Mouse (Mus musculus): ENCODE measurements around the gene S100a14. TPM values are rescaled to one million over a fixed set of nuclear protein-coding genes. Genes with fewer than 3 reads are reported as not detected.
A peak's percentile ranks its signal among the peaks of the same experiment; 100 is the strongest.

The S100a14 gene
- polyA plus RNA-seq, 1 experiment from 2014 or later: not detected

DNA sequence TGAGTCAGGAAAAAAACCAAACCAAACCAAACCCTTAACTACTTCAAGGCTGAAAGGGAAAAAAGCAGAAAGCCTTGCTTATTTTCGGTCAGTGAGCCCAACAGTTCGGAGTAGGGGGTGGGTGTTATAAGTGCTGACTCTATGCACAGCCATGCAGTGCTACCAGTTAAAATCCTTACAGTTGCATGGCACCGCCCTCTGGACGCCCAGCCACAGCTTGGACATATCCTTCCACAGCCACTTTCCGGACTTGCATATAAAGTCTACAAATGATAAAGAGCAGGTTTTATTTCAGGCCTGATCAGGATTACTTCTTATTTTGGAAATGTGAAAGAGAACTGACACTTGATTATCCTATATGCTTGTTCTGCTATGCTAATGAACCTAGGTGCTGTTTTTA, 21.4 kb upstream of the S100a14 start:
- Histone ChIP-seq H3K4me2 (replicated peaks) (no peak overlapping the region), H3K36me3 (replicated peaks; ENCODE audit: control insufficient read depth, insufficient read depth) (peaks cover 73% of the 10 kb centered on the region), H3K4me1 (replicated peaks; ENCODE audit: control insufficient read depth, insufficient read depth, low read length) (peaks cover 21% of the 10 kb centered on the region), H3K4me3 (replicated peaks; ENCODE audit: low read length) (no peak overlapping the region), H3K9ac (no peak overlapping the region), H3K27ac (no peak overlapping the region), H3K27me3 (ENCODE audit: control insufficient read depth, insufficient read depth, low read length) (no peaks in the 10 kb centered on the region), H3K9me3 (ENCODE audit: control insufficient read depth, low read length) (no peaks in the 10 kb centered on the region)
- ATAC-seq (ENCODE audit: low FRiP score): no peak
- WGBS: 97% methylated on average over 5 of the region's 5 CpGs
- no peak for DNase-seq (ENCODE audit: low spot score)

GRCm38 (mm10) chr3:90506362-90506761, 20.3 kb upstream of the S100a14 start:
- Histone ChIP-seq H3K36me3 (replicated peaks; ENCODE audit: control insufficient read depth, insufficient read depth) (peaks cover 64% of the 10 kb centered on the region), H3K9me3 (ENCODE audit: control insufficient read depth, low read length) (no peaks in the 10 kb centered on the region), H3K4me1 (replicated peaks; ENCODE audit: control insufficient read depth, insufficient read depth, low read length) (peaks cover 21% of the 10 kb centered on the region), H3K27ac (no peak overlapping the region), H3K4me3 (replicated peaks; ENCODE audit: low read length) (no peak overlapping the region), H3K27me3 (ENCODE audit: control insufficient read depth, insufficient read depth, low read length) (no peaks in the 10 kb centered on the region), H3K9ac (no peak overlapping the region), H3K4me2 (replicated peaks) (no peak overlapping the region)
- ATAC-seq (ENCODE audit: low FRiP score) (no peak), DNase-seq (ENCODE audit: low spot score) (no peak)
- WGBS: 93% methylated on average over 3 of the region's 3 CpGs

- Histone ChIP-seq H3K27ac (peak overlapping the region; percentile 93), H3K27me3 (ENCODE audit: control insufficient read depth, insufficient read depth, low read length) (peaks cover 9% of the 10 kb centered on the region; the same call in 1 of the 2 replicates), H3K9me3 (ENCODE audit: control insufficient read depth, low read length) (no peaks in the 10 kb centered on the region), H3K9ac (peak overlapping the region; percentile 91), H3K4me2 (replicated peaks) (peak overlapping the region; percentile 88), H3K36me3 (replicated peaks; ENCODE audit: control insufficient read depth, insufficient read depth) (peaks cover 43% of the 10 kb centered on the region), H3K4me3 (replicated peaks; ENCODE audit: low read length) (peak overlapping the region; percentile 90), H3K4me1 (replicated peaks; ENCODE audit: control insufficient read depth, insufficient read depth, low read length) (peaks cover 21% of the 10 kb centered on the region)
- 3% methylated on average over 20 of the region's 20 CpGs for WGBS
- DNase-seq (ENCODE audit: low spot score): no peak
- ATAC-seq (ENCODE audit: low FRiP score): no peak; the same call in 1 of the 2 replicates
These were observed 18.2 kb upstream of the S100a14 start for GRCm38 (mm10) chr3:90508287-90508949.

DNA sequence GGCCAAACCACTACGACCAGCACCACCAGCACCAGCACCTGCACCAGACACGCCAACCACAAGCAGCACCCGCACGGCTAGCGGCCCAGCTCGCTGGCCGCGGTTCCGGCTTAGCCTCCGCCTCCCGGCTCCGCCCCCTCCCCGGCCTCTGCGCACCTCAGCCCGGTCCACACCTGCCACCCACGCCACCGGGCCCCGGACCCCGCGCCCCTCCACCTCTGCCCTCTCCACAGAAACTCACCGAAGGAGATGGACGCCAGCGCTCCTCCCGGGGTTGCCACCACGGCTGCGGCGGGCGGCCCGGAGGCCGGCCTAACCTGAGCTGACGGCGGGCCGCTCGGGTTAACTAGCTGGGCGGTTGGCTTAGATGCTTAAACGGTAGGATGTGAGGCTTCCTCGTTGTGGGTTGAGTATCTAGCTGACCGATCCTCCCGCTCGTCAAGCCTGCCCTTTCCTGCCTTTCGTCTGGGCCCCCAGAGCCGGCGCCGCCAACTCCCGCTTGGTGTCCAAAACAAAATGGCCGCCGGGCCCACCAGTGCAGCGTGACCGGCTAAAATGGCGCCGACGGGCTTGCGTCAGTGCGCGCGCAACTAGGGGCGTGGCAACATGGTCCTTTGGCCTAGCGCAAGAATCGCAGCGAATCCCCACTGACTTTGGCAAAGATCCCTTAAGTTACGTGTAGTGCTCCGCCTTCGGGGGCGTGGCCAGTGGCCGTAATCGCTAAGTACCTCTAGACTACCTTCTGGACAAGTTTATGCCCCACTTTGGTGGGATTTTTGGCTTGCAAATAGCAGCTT, 17.5 kb upstream of the S100a14 start, which contains the start of gene Chtop:
Gene Chtop, minus strand, starts transcription at position 549 of the 797 bp plus-strand sequence.
- H3K27ac ChIP-seq: peak within 1 kb of the TSS; percentile 93
- WGBS: under 1% methylated on average over 66 of the region's 66 CpGs
- no peaks in the 10 kb centered on the region for H3K9me3 ChIP-seq (ENCODE audit: control insufficient read depth, low read length)
- H3K36me3 ChIP-seq (replicated peaks; ENCODE audit: control insufficient read depth, insufficient read depth): peaks cover 36% of the 10 kb centered on the region
- H3K4me1 ChIP-seq (replicated peaks; ENCODE audit: control insufficient read depth, insufficient read depth, low read length): peaks cover 20% of the 10 kb centered on the region
- ATAC-seq (ENCODE audit: low FRiP score): peak; percentile 93
- H3K27me3 ChIP-seq (ENCODE audit: control insufficient read depth, insufficient read depth, low read length): peaks cover 16% of the 10 kb centered on the region
- peak within 1 kb of the TSS; percentile 91 for H3K9ac ChIP-seq
- H3K4me2 ChIP-seq (replicated peaks): peak within 1 kb of the TSS; percentile 88
- DNase-seq (ENCODE audit: low spot score): peak; percentile 100
- H3K4me3 ChIP-seq (replicated peaks; ENCODE audit: low read length): peak within 1 kb of the TSS; percentile 90

DNA sequence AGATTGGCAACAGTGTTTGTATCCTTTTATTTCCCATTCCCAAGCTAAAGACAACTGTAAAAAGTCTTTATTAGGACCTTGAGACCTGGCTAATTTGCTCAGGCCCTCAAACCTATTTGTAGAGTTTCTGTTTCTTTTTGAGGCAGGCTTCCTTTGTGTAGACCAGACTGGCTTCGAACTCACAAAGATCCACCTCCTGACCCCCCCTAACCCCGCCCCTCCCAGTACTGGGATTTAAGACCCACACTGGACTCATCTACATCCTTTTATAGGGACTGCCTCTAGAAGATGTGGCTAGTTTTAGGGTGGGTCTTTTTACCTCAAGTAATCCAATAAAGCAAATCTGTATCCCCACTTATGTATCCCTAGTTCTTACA, 16.9 kb upstream of the S100a14 start:
- H3K4me3 ChIP-seq (replicated peaks; ENCODE audit: low read length): peak overlapping the region; percentile 90
- H3K9ac ChIP-seq: no peak overlapping the region
- H3K27ac ChIP-seq: peak overlapping the region; percentile 30; the same call in 1 of the 2 replicates
- peaks cover 22% of the 10 kb centered on the region for H3K27me3 ChIP-seq (ENCODE audit: control insufficient read depth, insufficient read depth, low read length)
- no peak for DNase-seq (ENCODE audit: low spot score)
- peak overlapping the region; percentile 88 for H3K4me2 ChIP-seq (replicated peaks)
- H3K36me3 ChIP-seq (replicated peaks; ENCODE audit: control insufficient read depth, insufficient read depth): peaks cover 30% of the 10 kb centered on the region
- peaks cover 21% of the 10 kb centered on the region for H3K4me1 ChIP-seq (replicated peaks; ENCODE audit: control insufficient read depth, insufficient read depth, low read length)
- ATAC-seq (ENCODE audit: low FRiP score): peak; percentile 24; the same call in 1 of the 2 replicates
- H3K9me3 ChIP-seq (ENCODE audit: control insufficient read depth, low read length): no peaks in the 10 kb centered on the region
- 15% methylated on average over 2 of the region's 2 CpGs for WGBS

- no peak overlapping the region for H3K4me2 ChIP-seq (replicated peaks)
- ATAC-seq (ENCODE audit: low FRiP score) (no peak), DNase-seq (ENCODE audit: low spot score) (no peak)
- peaks cover 21% of the 10 kb centered on the region for H3K4me1 ChIP-seq (replicated peaks; ENCODE audit: control insufficient read depth, insufficient read depth, low read length)
- H3K4me3 ChIP-seq (replicated peaks; ENCODE audit: low read length): no peak overlapping the region
- peaks cover 5% of the 10 kb centered on the region for H3K36me3 ChIP-seq (replicated peaks; ENCODE audit: control insufficient read depth, insufficient read depth)
- no peaks in the 10 kb centered on the region for H3K9me3 ChIP-seq (ENCODE audit: control insufficient read depth, low read length)
- H3K9ac ChIP-seq: no peak overlapping the region
- WGBS: 86% methylated on average over 5 of the region's 5 CpGs
- peaks cover 28% of the 10 kb centered on the region for H3K27me3 ChIP-seq (ENCODE audit: control insufficient read depth, insufficient read depth, low read length)
- no peak overlapping the region for H3K27ac ChIP-seq
These were observed 14.4 kb upstream of the S100a14 start for GRCm38 (mm10) chr3:90512276-90512675.

GRCm38 (mm10) chr3:90512948-90513642, 13.6 kb upstream of the S100a14 start:
- no peaks in the 10 kb centered on the region for H3K36me3 ChIP-seq (replicated peaks; ENCODE audit: control insufficient read depth, insufficient read depth)
- H3K9ac ChIP-seq: no peak overlapping the region
- ATAC-seq (ENCODE audit: low FRiP score): no peak
- no peak overlapping the region; the same call in 1 of the 2 replicates for H3K4me2 ChIP-seq (replicated peaks)
- peaks cover 13% of the 10 kb centered on the region for H3K4me1 ChIP-seq (replicated peaks; ENCODE audit: control insufficient read depth, insufficient read depth, low read length)
- H3K4me3 ChIP-seq (replicated peaks; ENCODE audit: low read length): no peak overlapping the region
- H3K9me3 ChIP-seq (ENCODE audit: control insufficient read depth, low read length): no peaks in the 10 kb centered on the region
- 79% methylated on average over 9 of the region's 9 CpGs for WGBS
- peaks cover 28% of the 10 kb centered on the region for H3K27me3 ChIP-seq (ENCODE audit: control insufficient read depth, insufficient read depth, low read length)
- DNase-seq (ENCODE audit: low spot score): no peak
- no peak overlapping the region for H3K27ac ChIP-seq

DNA sequence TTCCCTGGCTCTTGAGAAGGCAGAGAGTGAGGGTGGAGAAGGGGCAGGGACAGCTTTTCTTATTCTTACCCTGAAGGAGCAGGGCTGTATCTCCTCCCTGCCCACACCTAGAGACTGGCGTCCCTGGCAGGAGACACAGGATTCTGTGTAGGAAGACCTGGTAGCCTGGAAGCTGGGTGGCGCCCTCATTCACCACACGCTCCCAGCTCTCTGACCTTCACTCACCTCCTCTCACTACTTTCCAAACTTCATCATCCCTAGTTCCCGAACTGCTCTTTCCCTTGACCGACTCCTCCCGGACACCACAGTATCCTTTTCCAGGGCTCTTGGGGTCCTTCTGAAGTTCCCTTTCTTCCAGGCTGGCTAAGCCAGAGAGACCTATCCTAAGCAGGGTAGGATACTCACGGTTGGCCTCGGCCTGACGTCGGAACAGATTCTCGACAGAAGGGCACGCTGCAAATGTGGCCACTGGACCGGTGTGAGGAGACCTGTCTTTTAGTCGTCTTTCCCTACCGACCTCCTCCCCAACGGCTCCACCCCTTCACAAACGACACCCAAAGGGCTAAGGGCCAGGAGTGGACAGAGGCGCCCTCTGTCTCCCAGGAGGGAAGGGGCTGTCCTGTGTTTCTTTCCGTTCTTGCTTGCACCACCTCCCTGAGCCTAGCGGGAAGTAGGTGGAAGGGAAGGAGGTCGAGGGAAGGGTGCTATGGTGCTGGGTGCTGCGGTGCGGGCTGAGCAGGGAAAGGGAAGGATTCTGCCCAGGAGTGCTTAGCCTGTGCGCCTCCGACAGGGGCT, 12.7 kb upstream of the S100a14 start, which contains the start of the genes S100a1 and S100a13:
Gene S100a1, minus strand, starts transcription at position 597 of the 795 bp plus-strand sequence.
Gene S100a13, plus strand, starts transcription at position 640 of the 795 bp plus-strand sequence.
- Histone ChIP-seq H3K27ac (no peak within 1 kb of the TSS), H3K4me1 (replicated peaks; ENCODE audit: control insufficient read depth, insufficient read depth, low read length) (peaks cover 11% of the 10 kb centered on the region), H3K4me3 (replicated peaks; ENCODE audit: low read length) (peak within 1 kb of the TSS; percentile 25), H3K9ac (peak within 1 kb of the TSS; percentile 44), H3K9me3 (ENCODE audit: control insufficient read depth, low read length) (no peaks in the 10 kb centered on the region), H3K36me3 (replicated peaks; ENCODE audit: control insufficient read depth, insufficient read depth) (no peaks in the 10 kb centered on the region), H3K4me2 (replicated peaks) (peak within 1 kb of the TSS; percentile 61), H3K27me3 (ENCODE audit: control insufficient read depth, insufficient read depth, low read length) (peaks cover 28% of the 10 kb centered on the region)
- ATAC-seq (ENCODE audit: low FRiP score) (peak; percentile 21; the same call in 1 of the 2 replicates), DNase-seq (ENCODE audit: low spot score) (no peak)
- WGBS: 6% methylated on average over 25 of the region's 25 CpGs
